Mouse (Mus musculus) heart, embryonic 10.5 days (tissue): ENCODE data around the gene Cd151. TPM values are rescaled to one million over a fixed set of nuclear protein-coding genes. Genes with fewer than 3 reads are reported as not detected.
"Not testable (repeated sequence)": the region's sequence is repeated elsewhere in the genome, so short reads cannot be mapped to it uniquely, and the experiment has no call there.

ENCODE experiments used
- DNase-seq: peaks from one replicate; pipeline ENCODE4 v3.0.0-alpha.2; 2017; ENCODE audit warnings: low spot score
- H3K27ac ChIP-seq: fragments of 300-500 bp; sonication (generic); 2 replicates; pipeline ENCODE4 v1.5.1; 2016; ENCODE audit warnings: mild to moderate bottlenecking
- H3K27me3 ChIP-seq: fragments of 300-500 bp; sonication (generic); 2 replicates; pipeline ENCODE4 v1.6.1; 2016; ENCODE audit warnings: mild to moderate bottlenecking; ENCODE audit not compliant: poor library complexity, insufficient read depth, severe bottlenecking
- H3K36me3 ChIP-seq: fragments of 300-500 bp; sonication (generic); 2 replicates; pipeline ENCODE4 v1.6.1; 2016; ENCODE audit warnings: mild to moderate bottlenecking, moderate library complexity
- H3K4me1 ChIP-seq: fragments of 300-500 bp; sonication (generic); 2 replicates; pipeline ENCODE4 v1.6.1; 2016; ENCODE audit warnings: mild to moderate bottlenecking
- H3K4me3 ChIP-seq: fragments of 300-500 bp; sonication (generic); 2 replicates; pipeline ENCODE4 v1.5.1; 2016; ENCODE audit warnings: mild to moderate bottlenecking, moderate library complexity
- H3K9me3 ChIP-seq: fragments of 300-500 bp; sonication (generic); 2 replicates; pipeline ENCODE4 v1.6.1; 2016; ENCODE audit warnings: mild to moderate bottlenecking, moderate library complexity
- WGBS: fragments of 180-500 bp; shearing (Covaris S2); methylation state at CpG from one replicate; pipeline ENCODE4 v1.1.7; 2016; 5-methylcytosine and 5-hydroxymethylcytosine counted together
- polyA plus RNA-seq: library from polyadenylated mRNA; unstranded; fragments of >200 nt; fragmentation: Nextera tagmentation; extraction: Ambion mirVana; gene quantifications from 2 replicates; pipeline ENCODE4 v1.2.1, GENCODE M21; 2016

Cd151 gene
- polyA plus RNA-seq, 1 experiment from 2014 or later, result 23.1 TPM

DNA sequence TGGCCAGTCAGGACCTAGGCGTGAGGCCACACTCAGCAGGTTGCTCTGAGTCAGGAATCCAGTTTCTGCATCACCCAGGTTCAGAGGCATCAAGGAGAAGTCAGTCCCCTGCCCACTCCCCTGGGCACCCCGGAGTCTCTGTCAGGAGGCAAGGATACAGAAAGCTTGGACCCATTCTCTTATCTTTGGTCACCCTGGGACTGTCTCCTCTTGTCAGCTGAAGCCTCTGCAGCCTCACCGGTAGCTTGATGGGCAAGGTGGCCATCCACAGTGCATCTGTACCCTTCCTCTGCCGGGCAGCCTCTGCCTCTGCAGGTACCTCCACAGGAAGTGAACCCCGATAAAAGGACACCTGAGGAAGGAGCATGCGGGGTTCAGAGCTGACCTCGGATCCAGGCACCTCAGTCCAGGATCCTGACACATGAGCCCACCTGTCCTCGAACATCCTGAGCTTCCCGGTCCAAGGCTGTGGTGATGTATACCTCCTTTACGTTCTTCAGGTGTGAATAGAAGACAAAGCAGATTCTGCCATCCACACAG is 28.0 kb upstream of the Cd151 start:
- DNase-seq, result no peak
- Histone ChIP-seq H3K4me3 (no peak overlapping the region), H3K27me3 (no peaks in the 10 kb centered on the region), H3K36me3 (peaks cover 47% of the 10 kb centered on the region), H3K27ac (no peak overlapping the region), H3K9me3 (no peaks in the 10 kb centered on the region), H3K4me1 (peaks cover 67% of the 10 kb centered on the region)
- 92% methylated on average over 10 of the region's 10 CpGs for WGBS

DNA sequence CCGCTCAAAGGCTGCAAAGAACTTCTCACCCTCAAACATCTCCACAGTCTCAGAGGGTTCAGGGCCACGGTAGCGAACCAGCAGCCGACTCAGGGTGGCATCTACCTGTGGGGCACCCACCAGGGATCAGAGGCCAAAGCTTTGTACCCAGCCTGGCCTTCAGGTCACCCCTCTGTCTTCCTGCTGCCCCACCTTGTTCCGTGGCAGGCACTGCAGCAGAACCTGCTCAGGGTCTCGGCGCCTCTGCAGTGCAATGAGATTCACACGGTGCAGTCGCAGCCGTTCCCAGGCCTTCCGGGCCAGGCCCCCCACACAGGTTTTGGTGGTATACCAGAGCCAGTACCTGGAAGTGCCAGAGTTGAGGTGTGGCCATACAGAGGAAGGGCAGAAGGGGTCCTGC is 27.4 kb upstream of the Cd151 start:
- Histone ChIP-seq H3K36me3 (peaks cover 47% of the 10 kb centered on the region), H3K27me3 (no peaks in the 10 kb centered on the region), H3K27ac (no peak overlapping the region), H3K4me1 (peaks cover 63% of the 10 kb centered on the region), H3K4me3 (no peak overlapping the region), H3K9me3 (no peaks in the 10 kb centered on the region)
- no peak for DNase-seq
- 98% methylated on average over 11 of the region's 11 CpGs for WGBS

DNA sequence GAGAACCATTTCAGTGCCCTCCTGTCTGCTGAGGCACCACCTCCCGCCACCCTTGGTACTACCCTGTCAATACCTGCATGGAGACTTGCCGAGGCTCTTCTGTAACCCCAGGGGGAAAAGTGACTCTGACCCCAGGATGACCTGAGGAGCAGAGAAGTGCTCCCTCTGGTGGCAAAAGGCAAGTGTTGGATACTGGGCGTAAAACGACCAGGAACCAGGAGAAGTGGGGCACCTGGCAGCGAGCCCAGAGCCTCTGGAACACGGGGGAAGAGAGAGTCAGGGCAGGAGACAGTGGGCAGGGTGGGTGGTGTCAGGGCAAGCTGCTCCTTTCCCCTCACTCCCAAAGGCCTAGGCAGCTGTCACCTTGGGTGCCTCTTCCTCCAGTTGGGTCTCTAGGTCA is 26.6 kb upstream of the Cd151 start:
- Histone ChIP-seq H3K27ac (0 out of 2 replicates have a peak overlapping the region, but pooled peaks have one; percentile 12), H3K4me3 (no peak overlapping the region), H3K4me1 (peaks cover 55% of the 10 kb centered on the region), H3K27me3 (no peaks in the 10 kb centered on the region), H3K36me3 (peaks cover 47% of the 10 kb centered on the region), H3K9me3 (no peaks in the 10 kb centered on the region)
- WGBS, result 30% methylated on average over 6 of the region's 6 CpGs
- DNase-seq, result no peak

DNA sequence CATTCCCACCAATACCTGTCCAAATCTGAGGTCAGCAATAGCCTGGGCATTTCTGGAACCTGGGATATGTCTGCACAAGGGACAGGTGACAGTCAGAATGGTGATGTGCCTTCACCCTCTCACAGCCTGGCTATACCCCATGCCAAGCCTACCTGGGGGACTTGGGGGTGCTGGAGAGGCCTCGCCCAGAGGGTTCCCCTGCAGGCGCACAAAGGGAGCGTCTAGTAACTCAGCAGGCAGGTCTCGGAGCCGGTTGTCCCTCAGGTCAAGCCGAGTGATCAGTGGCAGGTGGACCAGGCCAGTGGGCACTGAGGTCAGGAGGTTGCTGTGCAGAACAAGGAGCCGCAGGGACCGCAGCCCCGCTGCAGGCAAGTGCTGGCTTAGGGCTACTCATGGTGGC is 25.7 kb upstream of the Cd151 start:
- Histone ChIP-seq H3K4me1 (peaks cover 47% of the 10 kb centered on the region), H3K9me3 (no peaks in the 10 kb centered on the region), H3K36me3 (peaks cover 47% of the 10 kb centered on the region), H3K27me3 (no peaks in the 10 kb centered on the region), H3K4me3 (no peak overlapping the region), H3K27ac (no peak overlapping the region)
- WGBS, result 86% methylated on average over 9 of the region's 9 CpGs
- peak; percentile 72 for DNase-seq

DNA sequence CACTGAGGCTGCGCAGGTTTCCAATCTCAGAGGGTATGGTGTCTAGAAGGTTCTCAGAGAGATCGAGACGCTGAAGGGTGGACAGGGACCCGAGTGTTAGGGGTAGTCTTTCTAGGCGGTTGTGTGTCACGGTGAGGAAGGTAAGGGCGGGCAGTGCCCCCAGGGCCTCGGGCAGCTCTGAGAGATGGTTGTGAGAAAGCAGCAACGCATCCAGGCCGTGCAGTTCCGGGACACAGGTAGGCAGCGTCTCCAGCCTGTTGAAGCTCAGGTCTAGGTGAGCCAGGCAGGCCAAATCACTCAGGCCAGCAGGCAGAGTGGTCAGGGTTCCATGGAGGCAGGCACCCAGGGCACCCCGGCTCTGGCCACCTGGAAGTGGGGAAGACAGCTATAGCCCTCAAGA is 25.0 kb upstream of the Cd151 start:
- Histone ChIP-seq H3K4me3 (peak overlapping the region; percentile 66), H3K4me1 (peaks cover 41% of the 10 kb centered on the region), H3K27me3 (no peaks in the 10 kb centered on the region), H3K36me3 (peaks cover 47% of the 10 kb centered on the region), H3K27ac (peak overlapping the region; percentile 88; the same call in 1 of the 2 replicates), H3K9me3 (no peaks in the 10 kb centered on the region)
- WGBS, result 89% methylated on average over 13 of the region's 13 CpGs
- peak; percentile 73 for DNase-seq

DNA sequence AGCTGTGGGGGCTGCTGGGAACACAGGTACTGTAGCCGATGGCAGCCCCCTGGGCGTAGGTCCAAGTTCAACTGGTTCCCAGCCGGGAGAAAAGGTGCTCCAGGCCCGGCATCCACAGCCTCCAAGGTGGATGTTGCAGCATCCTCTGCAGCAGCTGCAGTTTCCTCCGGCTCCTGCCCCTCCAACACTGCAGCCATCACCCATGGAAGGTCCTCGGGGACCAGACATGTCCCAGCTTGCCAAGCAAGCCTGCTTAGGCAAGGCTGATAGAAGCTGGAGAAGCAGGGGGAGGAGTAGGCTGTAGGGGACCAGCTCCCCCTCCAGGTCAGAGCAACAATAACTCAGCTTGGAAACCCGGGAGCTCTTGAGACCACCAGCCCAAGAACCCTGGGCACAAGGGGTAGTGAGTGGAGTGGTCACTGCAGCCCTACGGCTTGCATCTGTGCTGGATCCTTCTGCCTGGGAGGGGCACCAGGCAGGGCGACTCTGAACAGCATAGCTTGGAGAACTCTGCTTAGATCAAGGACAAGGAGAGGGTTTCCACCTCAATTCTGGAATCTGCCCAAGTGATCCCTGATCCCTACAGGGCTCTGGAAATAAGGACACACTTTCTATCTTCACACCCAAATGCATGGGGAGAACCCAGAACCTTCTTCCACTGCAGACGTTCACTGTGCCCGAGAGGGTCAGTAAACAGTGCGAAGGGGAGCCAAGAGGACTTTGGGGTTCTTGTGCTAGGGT is 23.9 kb upstream of the Cd151 start:
- Histone ChIP-seq H3K9me3 (no peaks in the 10 kb centered on the region), H3K4me1 (peaks cover 41% of the 10 kb centered on the region), H3K27ac (peak overlapping the region; percentile 88), H3K27me3 (no peaks in the 10 kb centered on the region), H3K4me3 (peak overlapping the region; percentile 66), H3K36me3 (peaks cover 44% of the 10 kb centered on the region)
- 31% methylated on average over 12 of the region's 12 CpGs for WGBS
- peak; percentile 76 for DNase-seq

DNA sequence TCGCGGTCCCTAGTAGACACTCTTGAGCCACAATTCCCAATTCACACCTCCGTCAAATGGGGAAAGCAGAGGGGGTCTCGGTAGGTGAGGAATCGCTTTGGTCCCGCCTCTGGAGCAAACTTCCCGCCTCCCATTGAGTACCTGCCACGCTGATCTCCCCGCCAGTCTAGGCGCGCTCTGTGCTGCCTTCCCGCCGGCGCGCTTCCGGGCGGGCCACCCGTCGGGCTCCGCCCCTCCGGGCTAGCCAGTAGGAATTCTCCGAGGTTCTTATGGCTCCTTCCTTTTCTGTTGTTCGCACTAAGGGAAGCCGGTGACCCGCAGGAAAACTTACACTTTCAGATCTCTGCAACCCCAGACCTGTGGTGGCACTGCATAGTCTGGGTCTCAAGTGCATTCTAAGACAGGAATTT is 23.4 kb upstream of the Cd151 start, which contains the start of gene Pidd1:
Pidd1 (minus strand) TSS at position 198 of the 410 bp plus-strand sequence.
- Histone ChIP-seq H3K27me3 (no peaks in the 10 kb centered on the region), H3K36me3 (peaks cover 44% of the 10 kb centered on the region), H3K27ac (peak within 1 kb of the TSS; percentile 88), H3K4me3 (peak within 1 kb of the TSS; percentile 66), H3K4me1 (peaks cover 47% of the 10 kb centered on the region), H3K9me3 (no peaks in the 10 kb centered on the region)
- WGBS, result under 1% methylated on average over 25 of the region's 25 CpGs
- peak; percentile 92 for DNase-seq

DNA sequence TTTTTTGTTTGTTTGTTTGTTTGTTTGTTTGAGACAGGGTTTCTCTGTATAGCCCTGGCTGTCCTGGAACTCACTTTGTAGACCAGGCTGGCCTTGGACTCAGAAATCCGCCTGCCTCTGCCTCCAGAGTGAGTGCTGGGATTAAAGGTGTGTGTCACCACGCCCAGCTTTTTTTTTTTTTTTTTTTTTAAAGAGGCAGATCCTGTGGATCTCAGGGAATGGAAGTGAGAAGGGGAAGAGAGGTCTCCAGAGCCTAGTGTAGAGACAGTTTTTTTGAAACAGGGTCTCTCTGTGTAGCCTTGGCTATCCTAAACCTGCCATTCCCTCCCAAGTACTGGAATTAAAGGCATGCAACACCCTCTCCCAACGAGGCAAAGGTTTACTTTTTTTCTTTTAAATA is 20.8 kb upstream of the Cd151 start:
- Histone ChIP-seq H3K36me3 (peaks cover 44% of the 10 kb centered on the region), H3K4me3 (peak overlapping the region; percentile 84; the same call in 1 of the 2 replicates), H3K27ac (peak overlapping the region; percentile 97), H3K4me1 (peaks cover 37% of the 10 kb centered on the region)
- not testable (repeated sequence) for H3K9me3 ChIP-seq, DNase-seq, H3K27me3 ChIP-seq
- WGBS, result 70% methylated on average over 3 of the region's 3 CpGs

DNA sequence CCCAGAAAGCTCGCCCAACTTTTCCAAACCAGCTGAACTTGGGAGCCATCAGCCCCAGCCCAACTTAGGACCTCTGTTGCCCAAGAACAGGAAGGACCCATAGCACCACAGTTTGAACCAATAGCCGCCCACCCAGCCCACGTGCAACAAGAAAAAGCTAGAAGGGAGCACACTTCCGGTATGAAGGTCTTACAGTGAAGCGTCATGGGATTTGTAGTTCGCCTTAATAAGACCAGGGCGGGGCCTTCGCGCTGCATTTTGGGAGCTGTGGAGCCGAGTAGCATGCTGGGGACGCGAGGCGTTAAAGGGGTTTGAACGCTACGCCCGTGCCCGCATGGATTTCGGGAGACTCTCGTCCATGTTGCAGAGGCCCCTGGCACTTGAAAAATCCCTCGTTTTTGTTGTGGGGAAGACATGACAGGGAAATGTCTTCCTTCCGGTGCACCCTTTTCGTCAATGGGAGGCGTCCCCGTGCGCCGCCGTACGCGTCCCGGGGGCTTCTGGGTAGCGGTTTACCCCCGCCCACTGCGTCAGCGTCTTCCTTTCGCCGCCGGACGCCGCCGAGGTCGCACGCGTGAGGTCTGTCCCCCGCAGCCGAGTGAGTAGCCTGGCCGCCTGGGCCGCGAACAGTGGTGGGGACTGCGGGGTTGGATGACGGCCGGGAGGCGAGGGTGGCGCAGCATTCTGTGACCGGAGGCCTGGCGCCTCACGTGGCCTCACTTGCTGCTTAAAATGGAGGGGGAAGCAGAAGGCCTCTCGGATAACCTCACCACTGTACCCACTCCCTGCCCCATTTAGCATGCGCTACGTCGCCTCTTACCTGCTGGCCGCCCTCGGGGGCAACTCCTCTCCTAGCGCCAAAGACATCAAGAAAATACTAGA is 19.8 kb upstream of the Cd151 start, which contains the start of gene Rplp2:
Rplp2 (plus strand) TSS at position 261 of the 882 bp plus-strand sequence.
- under 1% methylated on average over 63 of the region's 63 CpGs for WGBS
- peak within 1 kb of the TSS; percentile 84 for H3K4me3 ChIP-seq
- peaks cover 27% of the 10 kb centered on the region for H3K4me1 ChIP-seq
- peaks cover 44% of the 10 kb centered on the region for H3K36me3 ChIP-seq
- DNase-seq, result peak; percentile 97
- no peaks in the 10 kb centered on the region for H3K27me3 ChIP-seq
- H3K9me3 ChIP-seq, result no peaks in the 10 kb centered on the region
- peak within 1 kb of the TSS; percentile 97 for H3K27ac ChIP-seq

DNA sequence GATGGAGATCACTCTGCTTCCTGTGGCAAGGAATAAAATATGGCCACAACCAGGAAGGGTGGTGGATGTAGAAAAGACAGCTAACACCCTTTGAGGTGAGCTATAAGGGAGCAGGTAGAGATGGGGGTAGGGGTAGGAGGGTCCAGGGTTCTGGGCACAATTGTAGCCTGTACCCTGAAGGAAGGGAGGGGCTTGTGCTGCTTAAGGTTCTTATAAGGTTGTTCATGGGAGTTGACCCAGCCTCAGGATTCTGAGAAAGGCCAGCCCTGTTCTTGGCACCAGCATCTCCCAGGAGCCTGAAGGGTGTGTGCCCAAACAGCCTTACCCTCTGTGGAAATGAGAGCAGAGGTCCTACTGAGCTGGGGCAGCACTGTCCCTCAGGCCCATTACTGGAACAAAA is 15.3 kb upstream of the Cd151 start:
- Histone ChIP-seq H3K4me3 (no peak overlapping the region), H3K27me3 (no peaks in the 10 kb centered on the region), H3K4me1 (peaks cover 36% of the 10 kb centered on the region), H3K9me3 (no peaks in the 10 kb centered on the region), H3K36me3 (peaks cover 42% of the 10 kb centered on the region), H3K27ac (no peak overlapping the region)
- no peak for DNase-seq

DNA sequence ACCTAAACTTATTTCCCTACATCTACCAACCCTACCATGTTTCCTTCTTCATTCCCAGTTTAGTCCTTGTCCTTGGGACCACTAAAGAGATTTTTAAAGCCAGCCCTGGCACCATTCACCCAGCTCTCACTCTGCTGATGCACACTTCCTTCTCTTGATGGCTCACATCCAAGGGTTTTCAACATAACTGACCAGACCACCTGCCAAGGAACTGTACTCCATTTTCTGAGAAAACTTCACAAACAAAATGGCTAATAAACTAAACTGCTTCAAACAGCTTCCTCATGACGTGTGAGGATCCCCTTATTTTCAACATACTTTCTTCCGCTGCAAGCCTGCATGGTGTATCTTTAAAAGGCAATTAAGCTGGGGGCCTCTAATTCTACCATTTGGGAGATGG is 13.6 kb upstream of the Cd151 start:
- Histone ChIP-seq H3K27ac (no peak overlapping the region), H3K36me3 (peaks cover 51% of the 10 kb centered on the region), H3K27me3 (peaks cover 12% of the 10 kb centered on the region), H3K4me3 (no peak overlapping the region), H3K4me1 (peaks cover 34% of the 10 kb centered on the region), H3K9me3 (no peaks in the 10 kb centered on the region)
- WGBS, result 78% methylated on average over 2 of the region's 2 CpGs
- no peak for DNase-seq

DNA sequence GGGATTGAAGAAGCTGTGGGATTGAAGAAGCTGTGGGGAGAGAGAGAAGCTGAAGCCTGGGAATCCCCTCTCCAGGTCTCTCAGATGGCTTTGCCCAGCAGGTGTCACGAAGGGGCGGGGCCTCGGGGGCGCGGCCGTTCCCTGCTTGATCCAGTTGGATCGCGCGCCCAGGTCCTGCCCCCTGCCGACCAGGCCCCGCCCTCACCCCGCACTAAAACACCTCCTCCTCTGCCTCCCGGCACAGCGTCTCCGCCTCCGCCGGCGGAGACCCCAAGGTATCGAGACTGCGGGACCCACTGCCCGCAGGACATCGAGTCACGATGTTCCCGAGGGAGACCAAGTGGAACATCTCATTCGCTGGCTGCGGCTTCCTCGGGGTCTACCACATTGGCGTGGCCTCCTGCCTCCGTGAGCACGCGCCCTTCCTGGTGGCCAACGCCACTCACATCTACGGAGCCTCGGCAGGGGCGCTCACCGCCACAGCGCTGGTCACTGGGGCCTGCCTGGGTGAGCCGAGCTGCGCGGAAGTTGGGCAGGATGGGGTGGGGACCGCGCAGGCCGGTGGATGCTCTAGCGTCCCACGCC is 12.1 kb upstream of the Cd151 start, which contains the start of gene Pnpla2:
Pnpla2 (plus strand) TSS at position 232 of the 585 bp plus-strand sequence.
- Histone ChIP-seq H3K27me3 (peaks cover 27% of the 10 kb centered on the region), H3K27ac (peak within 1 kb of the TSS; percentile 87), H3K9me3 (no peaks in the 10 kb centered on the region), H3K36me3 (peaks cover 49% of the 10 kb centered on the region), H3K4me1 (peaks cover 30% of the 10 kb centered on the region), H3K4me3 (peak within 1 kb of the TSS; percentile 82)
- peak; percentile 97 for DNase-seq
- WGBS, result under 1% methylated on average over 43 of the region's 45 CpGs
